Mouse (Mus musculus): ENCODE measurements around the gene Zeb2.

Gene Zeb2

GRCm38 (mm10) chr2:45117087-45117561 is at the start of gene Zeb2:
Gene Zeb2, minus strand, starts transcription at chr2:45117395.
- DNase-seq (ENCODE audit: low read depth) = no peak

DNA sequence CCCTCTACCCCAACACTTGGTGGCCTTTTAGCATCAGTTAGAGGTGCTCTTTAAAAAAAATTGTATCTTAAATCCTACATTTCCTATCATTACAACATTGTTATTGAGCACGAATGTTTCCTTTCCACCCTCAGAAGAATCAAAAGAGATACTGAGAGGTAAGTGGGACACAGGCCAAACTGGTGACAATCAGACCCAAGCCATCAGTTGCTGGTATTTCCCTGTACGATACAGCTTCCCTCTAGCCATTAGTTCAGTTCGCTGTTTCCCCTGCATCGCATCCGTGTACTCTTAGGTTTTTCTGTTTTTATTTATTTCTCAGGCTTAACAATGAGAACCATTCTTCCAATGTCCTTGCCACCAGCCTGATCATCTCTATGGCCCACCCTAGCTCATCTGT is 41.6 kb upstream of the Zeb2 start:
- no peak for DNase-seq (ENCODE audit: low read depth)

DNA sequence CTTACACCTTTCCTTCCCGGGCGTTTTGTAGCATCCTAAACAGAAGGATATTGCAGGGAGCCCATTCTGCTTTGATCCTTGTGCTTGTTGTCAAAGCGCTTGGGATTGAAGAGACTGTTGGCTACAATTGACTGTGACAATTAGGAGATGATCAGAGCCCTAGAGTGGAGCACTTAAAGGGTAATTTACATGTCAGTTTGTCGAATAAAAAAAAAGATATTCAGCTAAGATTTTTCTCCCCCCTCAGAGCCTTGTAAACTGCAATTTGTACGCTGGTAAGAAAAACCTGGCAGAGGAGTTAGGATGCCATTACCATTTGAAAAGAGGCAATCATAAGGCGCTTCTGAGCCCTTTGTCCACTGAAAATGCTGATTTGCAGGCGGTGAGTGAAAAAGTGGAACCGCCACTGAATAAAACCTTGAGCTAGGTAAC is 41.2 kb upstream of the Zeb2 start:
- no peak for DNase-seq (ENCODE audit: low read depth)

DNA sequence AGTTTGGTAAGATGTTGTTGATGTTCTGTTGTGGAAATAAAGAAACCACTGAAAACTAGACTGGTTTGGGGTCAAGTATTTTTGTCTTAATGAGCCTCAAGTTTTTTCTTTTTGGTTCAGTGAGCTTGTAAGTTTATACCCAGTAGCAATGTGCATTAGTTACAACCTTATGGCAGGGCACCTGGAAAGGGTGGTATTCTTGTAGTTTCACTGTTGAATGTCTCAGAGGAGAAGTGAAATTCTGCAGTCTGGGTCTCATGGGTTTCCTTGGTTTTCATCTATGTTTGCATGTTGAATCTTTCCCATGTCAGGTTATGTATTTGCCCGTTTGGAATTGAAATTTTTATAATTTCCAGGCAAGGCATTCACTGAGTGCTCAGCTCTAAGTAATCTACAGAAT is 36.1 kb upstream of the Zeb2 start:
- no peak for DNase-seq (ENCODE audit: low read depth)

GRCm38 (mm10) chr2:45143162-45143561 is 26.0 kb upstream of the Zeb2 start:
- DNase-seq (ENCODE audit: low read depth) = no peak

DNA sequence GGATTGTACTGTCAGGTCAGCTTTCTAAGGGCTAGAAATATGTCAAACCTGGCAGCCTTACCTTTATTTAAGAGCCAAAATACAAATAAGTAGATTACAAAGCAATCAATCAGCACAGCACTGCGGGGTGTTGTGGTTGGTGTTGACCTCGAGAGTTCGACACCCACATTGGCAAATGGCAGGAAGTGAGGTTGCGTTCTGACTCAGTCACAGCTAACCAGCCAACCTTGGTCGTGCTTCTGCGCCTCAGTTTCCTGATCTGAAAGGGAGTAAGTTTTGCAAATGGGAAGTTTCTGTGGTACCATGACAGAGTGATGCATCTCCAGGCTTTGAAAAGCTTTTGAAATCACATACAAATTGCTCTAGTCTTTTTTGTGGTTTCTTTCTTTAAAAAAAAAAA is 21.7 kb upstream of the Zeb2 start:
- no peak for DNase-seq (ENCODE audit: low read depth)

DNA sequence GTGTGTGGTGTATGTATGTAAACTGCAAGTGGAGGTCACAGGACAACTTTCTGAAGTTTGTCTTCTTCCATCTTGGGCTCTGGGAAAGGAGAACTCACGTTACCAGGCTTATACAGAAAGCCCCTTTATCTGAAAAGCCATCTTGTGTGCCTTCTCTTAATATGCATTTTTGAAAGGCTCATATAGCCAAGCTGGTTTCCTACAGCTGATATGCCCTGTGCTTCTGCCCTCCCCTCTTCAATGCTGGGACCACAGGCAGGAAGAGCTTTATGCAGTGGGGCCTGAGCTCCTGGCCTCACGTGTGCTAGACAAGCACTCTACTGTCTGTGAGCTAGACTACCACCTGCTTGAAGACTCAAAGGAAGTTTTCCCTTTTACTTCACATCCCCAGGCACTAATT is 19.6 kb upstream of the Zeb2 start:
- no peak for DNase-seq (ENCODE audit: low read depth)

GRCm38 (mm10) chr2:45133225-45133624 is 16.0 kb upstream of the Zeb2 start:
- no peak for DNase-seq (ENCODE audit: low read depth)

DNA sequence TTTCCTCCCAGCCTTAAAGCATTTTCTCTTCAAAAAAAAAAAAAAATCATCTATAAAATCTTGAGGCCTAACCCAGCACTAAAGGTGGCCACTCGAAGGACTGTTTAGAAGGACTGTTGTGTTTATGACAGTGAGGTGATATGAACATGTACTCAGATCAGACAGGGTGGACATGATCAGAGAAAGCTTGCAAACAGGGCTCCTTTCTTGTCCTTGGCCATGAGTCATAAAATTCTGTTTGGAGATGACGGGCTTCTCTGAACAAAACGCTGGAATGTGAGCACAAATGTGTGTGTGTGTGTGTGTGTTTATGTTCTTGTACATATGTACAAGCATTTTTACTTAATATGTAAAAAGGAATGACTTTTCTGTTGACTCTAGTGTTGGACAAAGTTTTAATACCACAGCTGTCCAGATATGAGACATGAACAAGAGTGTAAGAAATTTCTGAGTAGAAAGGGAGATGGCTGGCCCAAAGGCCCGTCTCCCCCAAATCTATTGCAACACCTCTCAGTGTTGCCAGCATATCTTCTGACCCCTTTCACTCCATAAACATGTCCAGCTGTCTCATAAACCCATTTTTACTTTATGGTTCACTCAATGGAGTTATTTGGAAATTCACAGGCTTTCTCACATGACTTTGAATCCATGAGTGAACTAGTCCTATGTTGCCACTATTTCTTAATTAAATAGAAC is 13.4 kb upstream of the Zeb2 start:
- DNase-seq (ENCODE audit: low read depth) = no peak

DNA sequence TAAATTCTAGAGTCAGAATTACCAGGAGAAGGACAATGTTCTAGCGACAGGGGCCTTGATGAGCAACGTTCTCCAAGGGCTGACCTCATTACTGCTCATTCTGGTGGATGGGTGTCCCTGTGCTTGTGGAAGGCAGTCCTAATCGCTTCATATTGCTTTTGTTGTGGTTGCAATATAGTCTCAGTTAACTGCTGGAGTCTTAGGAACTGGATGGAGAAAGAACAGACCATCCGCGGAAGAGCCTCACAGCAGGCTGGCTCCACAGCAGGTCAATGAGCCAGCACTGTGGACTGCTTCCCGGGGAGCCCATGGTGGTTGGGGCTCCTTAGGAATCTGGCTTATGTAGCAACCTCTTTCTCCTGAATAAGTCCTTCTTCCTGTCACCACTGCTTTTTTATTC is 12.4 kb upstream of the Zeb2 start:
- DNase-seq (ENCODE audit: low read depth) = no peak

GRCm38 (mm10) chr2:45128696-45129095 is 11.5 kb upstream of the Zeb2 start:
- DNase-seq (ENCODE audit: low read depth) = no peak

DNA sequence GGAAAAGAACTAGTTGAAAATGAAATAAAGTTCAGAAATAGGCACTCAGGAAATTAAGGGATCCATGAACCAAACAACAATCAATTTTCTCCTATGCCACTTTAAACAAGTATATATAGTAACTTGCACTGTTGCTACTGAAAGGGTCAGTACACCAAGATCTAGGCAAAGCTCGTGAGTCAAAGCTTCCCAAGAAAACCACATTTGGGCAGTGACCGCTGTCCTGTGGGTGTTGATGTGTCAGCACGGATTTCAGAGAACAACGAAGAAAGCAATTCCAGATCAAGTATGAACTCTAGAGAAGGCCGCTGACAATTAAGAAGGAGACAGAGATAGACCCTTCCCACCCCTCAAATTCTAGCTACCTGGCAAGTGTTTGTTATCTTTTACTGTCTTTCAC is 9.2 kb upstream of the Zeb2 start:
- DNase-seq (ENCODE audit: low read depth) = no peak

DNA sequence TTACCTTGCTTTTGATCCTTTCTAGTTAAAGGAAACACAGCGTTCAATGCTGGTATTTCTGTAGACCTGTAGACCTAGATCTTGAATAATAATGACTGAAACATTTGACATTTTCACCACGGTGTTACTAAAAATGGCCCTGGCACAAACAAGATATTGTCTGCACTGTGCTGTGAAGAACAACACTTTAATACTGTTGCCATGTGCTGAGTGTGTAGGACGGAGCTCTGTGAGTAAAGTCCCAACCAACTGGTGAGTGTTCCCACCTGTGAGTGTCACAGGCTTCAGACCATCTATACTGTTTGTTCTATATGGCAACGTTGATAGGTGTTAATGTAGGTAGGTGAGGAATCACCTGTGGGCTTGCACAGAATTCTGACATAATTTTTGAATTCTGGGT is 8.0 kb upstream of the Zeb2 start:
- DNase-seq (ENCODE audit: low read depth) = no peak

DNA sequence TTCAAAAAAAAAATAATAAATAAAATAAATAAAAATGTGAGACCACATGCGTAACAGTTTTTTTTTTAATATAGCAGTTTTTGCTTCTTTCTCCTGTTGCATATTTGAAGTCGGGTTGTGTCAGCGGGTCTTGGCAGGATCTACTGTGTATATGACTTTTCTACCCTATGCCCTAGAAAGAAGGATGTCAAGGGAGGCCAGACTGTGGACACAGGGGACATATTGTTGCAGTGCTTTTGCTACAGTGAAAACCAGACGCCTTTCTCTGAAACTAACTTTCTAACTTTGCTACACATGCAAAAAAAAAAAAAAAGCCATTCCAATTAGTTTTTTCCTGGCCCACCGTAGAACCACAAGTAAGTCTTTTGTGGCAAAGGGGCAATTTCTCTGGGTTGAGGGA is 6.3 kb upstream of the Zeb2 start:
- no peak for DNase-seq (ENCODE audit: low read depth)

- DNase-seq (ENCODE audit: low read depth) = no peak
These were observed 926 bp upstream of the Zeb2 start for GRCm38 (mm10) chr2:45118121-45118520.

DNA sequence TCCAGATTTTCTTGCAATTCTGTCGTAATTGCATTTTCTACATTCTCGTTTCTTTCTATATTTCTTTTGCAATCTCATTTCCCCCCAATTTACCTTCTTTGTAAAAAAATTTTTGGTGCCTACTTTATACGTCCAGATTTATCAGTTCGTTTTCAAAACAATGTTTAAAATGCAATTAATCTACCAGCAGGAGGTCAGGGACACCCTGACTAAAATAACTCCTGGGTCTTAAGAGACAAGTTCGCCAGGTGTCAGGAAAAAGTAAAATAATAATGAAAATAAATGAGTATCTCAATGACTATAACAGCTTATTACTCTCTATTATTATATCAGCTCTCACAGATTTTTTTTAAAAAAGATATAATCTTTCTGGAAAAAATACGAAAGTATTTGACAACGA is 397 bp upstream of the Zeb2 start:
- no peak for DNase-seq (ENCODE audit: low read depth)

DNA sequence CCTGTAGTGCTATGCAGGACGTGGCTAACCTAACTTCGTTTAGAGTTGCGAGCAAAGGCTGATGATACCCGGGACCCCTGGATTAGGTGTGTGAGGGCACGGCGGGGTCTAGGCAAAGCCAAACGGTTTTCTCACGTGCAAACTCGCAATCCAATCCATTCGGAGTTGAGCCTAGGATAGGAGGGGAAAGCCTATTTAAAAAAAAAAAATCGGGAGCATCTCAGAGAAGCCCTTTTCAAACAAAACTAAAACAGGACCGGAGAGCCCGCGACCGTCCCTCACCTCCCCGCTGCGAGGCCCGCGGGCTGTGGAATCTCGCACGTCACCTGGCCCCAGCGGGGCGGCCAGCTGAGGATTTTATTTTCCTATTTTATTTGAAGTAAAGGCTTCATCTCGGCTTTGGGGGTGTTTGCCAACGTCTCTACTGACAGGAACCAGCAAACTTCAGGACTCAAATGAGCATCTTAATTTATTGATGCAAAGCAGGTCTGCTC is 617 bp downstream of the Zeb2 start:
- no peak for DNase-seq (ENCODE audit: low read depth)

DNA sequence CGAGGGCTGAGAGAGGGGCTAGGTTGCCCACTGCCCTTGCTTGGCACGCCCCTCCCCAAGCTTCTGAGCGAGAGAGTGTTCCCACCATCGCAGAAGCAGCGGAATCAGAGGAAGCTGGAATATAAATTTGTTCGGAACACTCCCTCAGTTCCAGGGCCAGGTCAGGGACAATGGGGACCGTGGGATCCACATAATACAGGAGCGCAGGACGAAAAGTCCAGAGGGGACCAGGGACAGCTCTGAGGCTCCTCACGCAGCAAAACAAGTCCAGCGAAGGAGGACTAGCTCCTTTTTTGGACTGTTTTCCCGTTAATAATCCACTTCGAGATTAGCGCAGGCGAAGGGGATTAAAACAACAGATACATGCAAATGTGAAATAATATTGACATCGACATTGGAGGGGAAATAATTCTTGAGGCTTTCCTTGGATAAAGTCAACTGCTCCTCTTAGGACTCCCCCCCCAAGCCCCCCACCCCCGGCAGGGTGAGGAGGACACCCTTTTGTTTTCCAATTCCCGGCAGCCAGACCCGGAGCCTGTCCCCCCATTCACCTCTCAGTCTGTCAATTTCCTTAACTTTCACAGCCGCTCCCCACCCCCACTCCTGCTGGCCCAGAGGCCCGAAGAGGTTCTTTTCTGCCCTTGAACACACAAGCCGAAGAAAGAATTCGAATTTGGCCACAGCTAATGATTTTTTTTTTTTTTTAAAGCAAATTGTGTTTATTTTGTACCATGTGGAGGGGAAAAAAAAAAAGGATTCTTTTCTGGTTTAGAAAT is 1.3 kb downstream of the Zeb2 start:
- DNase-seq (ENCODE audit: low read depth) = no peak

GRCm38 (mm10) chr2:45115211-45115610 is 2.0 kb downstream of the Zeb2 start:
- DNase-seq (ENCODE audit: low read depth) = no peak

GRCm38 (mm10) chr2:45114596-45114995 is 2.6 kb downstream of the Zeb2 start:
- no peak for DNase-seq (ENCODE audit: low read depth)

- DNase-seq (ENCODE audit: low read depth) = no peak
These were observed 3.3 kb downstream of the Zeb2 start for GRCm38 (mm10) chr2:45113912-45114311.

- no peak for DNase-seq (ENCODE audit: low read depth)
These were observed 4.1 kb downstream of the Zeb2 start for GRCm38 (mm10) chr2:45112891-45113683.

Data from c-Kit-positive CD71-negative TER-119-negative erythroid progenitor cells, embryonic 14.5 days (primary cell).